Mouse (Mus musculus): Measurements from ENCODE around the gene Bbx.

Gene Bbx

DNA sequence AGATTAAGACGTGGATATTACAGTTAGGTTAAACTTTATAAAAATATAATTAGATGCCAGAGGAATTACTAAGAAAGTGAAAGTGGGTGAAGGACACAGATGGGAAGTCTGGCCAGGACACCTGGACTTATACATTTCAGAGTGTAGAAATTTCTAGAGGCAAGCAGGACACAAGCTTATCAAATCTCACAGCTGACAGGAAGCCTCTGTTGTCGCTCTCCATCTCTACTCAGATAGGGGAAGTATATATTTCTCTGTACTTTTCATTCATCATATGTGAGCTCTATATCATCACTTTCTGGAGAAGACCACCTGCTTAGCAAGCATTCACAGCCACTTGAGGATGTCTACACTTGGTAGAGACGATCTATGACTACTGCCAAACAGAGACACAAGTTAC lies 113.9 kb downstream of the Bbx start:
- DNase-seq (ENCODE audit: extremely low read depth, insufficient read length, low spot score), result no peak

DNA sequence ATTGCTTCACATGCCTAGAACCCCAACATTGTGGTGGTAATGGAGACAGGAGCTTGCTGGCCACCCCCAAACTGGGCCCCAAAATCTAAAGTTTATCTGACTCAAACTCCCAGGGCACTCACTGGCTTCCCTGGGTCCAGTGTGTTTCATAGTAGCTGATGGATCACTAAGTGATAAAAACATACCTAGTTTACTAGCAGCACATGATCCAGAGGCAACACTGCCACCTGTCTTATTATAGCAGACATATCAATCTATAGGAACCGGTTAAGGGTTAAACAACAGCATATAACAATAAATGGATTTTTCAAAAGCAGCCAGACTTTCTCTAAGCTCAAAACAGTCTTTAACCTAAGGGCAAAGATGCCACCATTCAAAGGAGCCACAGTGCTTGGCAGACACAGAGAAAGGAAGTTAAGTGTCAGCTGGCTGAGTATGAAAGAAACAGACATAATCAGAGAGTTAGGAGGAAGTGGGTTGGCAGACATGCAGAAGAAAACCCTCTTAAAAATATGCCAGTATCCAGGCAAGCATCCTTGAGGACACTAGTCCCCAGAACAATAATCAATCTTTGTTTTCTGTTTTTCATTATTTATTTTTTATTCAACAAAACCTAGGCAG lies 116.7 kb downstream of the Bbx start:
- DNase-seq (ENCODE audit: extremely low read depth, insufficient read length, low spot score), result no peak

DNA sequence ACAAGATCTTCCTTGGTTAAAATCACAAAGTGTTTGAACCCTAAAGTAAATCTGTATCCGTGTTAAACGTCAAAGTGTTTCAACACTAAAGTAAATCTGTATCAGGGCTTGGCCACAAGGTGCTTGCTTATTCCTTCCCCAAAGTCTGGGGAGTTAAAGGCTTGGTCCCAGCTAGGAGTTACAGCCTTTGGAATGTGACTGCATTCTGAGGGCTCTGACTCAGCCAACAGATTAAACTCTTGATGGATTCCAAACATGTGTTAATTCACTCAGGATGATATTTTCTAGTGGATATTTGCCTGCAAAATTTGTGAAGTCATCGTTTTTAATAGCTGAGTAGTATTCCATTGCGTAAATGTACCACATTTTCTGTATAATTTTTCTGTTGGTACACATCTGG lies 120.6 kb downstream of the Bbx start:
- peak; percentile 52 for DNase-seq (ENCODE audit: extremely low read depth, insufficient read length, low spot score)

- peak; percentile 86 for DNase-seq (ENCODE audit: extremely low read depth, insufficient read length, low spot score)
These were observed 122.7 kb downstream of the Bbx start for GRCm38 (mm10) chr16:50309411-50310042.

GRCm38 (mm10) chr16:50308256-50308655 lies 123.9 kb downstream of the Bbx start:
- DNase-seq (ENCODE audit: extremely low read depth, insufficient read length, low spot score), result no peak

GRCm38 (mm10) chr16:50307231-50307630 lies 125.0 kb downstream of the Bbx start:
- DNase-seq (ENCODE audit: extremely low read depth, insufficient read length, low spot score), result no peak

- no peak for DNase-seq (ENCODE audit: extremely low read depth, insufficient read length, low spot score)
These were observed 125.5 kb downstream of the Bbx start for GRCm38 (mm10) chr16:50306727-50307126.

DNA sequence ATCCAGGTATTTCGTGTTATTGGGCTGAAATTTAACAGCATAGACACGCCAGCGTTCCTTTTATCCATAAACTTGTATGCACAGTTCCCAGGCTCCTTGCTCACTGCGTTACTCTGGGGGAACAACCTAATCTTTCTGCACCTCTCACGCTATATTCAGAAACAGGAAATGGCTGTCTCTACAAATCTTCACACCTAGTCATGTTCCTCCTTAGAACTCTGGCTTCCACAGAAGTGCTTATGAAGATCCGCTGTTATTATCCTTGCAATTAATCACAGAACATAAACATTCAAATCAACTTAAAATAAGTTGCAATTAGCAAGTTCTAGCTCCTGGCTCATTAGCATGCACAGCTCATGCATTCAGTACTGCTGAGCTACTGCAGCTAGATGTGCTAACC lies 127.0 kb downstream of the Bbx start:
- DNase-seq (ENCODE audit: extremely low read depth, insufficient read length, low spot score), result no peak

DNA sequence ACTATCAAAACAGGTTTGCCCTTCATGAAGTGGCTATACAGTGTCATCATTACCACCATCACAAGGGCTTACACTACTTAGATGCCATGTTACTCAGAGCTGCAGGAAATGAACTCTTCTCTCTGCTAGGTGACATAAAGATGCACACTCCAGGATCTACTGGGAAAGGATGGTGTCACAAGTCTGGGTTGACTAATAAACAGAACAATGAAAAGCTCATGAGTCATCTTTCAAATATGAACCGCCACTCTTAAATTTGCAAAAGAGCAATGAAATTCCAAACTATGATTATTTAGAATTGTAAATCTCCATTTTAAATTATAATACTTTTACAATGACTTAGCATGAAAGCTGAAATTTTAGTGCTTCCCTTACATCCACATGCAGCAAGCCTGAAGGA lies 129.6 kb downstream of the Bbx start:
- peak; percentile 15 for DNase-seq (ENCODE audit: extremely low read depth, insufficient read length, low spot score)

- DNase-seq (ENCODE audit: extremely low read depth, insufficient read length, low spot score), result no peak
These were observed 133.3 kb downstream of the Bbx start for GRCm38 (mm10) chr16:50298743-50299443.

DNA sequence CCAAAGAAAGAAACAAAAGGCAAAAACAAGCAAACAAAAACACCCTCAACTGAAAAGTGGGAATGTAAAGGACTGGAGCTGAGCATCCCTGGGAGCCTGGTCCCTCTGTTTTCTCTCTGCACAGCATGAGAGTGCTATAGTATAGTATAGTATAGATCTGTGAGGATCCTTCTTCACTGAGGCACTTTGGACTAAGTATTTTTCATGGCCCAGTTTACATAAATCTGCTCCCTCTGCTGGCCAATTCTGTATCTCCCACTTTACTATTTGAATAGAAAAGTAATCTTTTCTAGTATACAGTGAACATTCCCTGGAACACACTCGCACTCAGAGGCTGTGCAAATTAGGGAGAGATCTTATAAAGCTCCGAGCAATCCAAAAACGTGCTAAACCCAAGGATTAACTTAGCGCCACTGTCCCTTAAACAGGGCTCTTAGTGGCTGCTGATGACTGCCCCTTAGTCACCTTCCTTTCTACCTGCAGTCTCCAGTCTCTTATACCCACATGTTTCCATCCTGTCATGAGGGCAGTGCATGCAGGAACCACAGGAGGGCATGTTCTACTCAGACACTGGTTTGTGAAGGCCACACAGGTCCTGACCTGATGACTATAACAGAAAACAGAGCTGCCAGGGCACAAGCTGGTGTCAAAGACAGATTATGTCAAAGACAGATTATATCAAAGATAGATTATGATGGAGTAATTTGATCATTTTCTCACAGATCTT lies 138.5 kb downstream of the Bbx start:
- DNase-seq (ENCODE audit: extremely low read depth, insufficient read length, low spot score), result no peak

- no peak for DNase-seq (ENCODE audit: extremely low read depth, insufficient read length, low spot score)
These were observed 139.4 kb downstream of the Bbx start for GRCm38 (mm10) chr16:50292834-50293233.

GRCm38 (mm10) chr16:50289764-50290163 lies 142.4 kb downstream of the Bbx start:
- no peak for DNase-seq (ENCODE audit: extremely low read depth, insufficient read length, low spot score)

GRCm38 (mm10) chr16:50272813-50273212 lies 159.4 kb downstream of the Bbx start:
- DNase-seq (ENCODE audit: extremely low read depth, insufficient read length, low spot score), result no peak

- no peak for DNase-seq (ENCODE audit: extremely low read depth, insufficient read length, low spot score)
These were observed 169.5 kb downstream of the Bbx start for GRCm38 (mm10) chr16:50262647-50263046.

DNA sequence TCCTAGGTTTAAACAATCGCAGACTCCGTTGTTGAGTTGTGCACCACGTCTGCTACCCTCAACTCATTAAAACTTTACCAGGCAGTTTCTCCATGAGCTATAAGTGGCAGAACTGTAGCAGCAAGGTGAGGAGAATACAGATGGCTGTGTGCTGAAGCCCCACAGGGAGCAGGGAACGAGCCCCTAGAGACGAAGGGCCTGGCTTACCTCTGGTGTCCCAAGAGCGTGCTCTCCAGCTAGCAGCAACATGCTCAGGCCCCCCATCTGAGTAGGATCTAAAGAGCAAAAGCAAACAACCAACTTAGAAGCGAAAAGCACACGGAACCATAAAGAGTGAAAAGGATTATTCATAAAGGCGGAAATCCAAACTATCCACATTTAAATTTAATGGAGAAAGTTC lies 170.0 kb downstream of the Bbx start:
- DNase-seq (ENCODE audit: extremely low read depth, insufficient read length, low spot score), result no peak

- DNase-seq (ENCODE audit: extremely low read depth, insufficient read length, low spot score), result no peak
These were observed 170.4 kb downstream of the Bbx start for GRCm38 (mm10) chr16:50261741-50262140.

DNA sequence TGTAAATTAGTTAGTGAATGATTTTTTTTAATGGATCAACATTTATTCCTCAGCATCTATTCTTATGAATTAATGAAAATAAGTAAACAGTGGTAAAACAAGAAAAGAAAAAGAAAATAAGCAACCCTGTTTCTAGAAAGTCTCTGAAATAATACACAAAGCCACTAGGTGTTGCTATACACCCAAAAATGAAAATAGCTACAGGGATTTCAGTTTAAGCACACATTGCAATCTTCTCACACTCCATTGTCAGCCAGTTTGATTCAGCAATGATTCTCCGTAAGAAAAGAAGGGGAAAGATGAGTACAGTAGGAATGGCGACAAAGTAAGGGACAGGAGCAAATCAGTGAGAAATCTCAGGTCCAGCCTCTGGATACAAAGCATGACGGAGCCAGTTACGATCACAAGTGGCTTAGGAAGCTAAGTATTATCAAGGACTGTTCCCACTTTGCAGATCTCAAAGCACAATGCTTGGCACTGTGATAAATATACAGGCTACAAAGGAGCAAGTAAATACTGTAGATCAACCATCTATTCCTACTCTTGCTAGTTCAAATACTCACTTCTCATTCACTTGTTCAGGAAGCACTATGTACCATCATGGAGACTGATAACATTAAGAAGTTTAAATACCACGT lies 177.5 kb downstream of the Bbx start:
- DNase-seq (ENCODE audit: extremely low read depth, insufficient read length, low spot score), result no peak

DNA sequence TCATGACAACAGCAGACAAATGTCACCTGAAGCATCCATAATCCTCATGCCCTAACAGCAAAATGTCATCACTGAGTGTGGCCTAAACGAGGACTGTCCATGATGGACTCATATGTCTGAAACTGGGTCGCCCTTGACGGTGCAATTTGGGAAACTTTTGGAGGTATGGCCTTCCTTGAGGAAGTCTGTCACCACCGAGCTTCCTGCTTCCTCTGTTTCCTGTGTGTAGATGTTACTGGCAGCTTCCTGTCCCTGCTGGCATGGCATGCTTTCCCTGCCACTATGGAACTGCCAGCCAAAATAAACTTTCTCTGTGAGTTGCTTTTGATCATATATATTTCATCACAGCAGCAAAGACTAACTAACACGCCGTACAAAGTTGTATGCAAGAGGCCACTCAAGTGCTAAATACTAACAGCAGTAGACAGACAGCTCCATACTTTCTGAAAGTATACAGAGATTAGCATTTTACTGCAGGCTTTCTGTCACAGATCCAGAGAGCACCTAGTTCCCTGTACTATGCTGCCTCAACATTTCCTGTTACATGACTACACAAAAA lies 180.7 kb downstream of the Bbx start:
- DNase-seq (ENCODE audit: extremely low read depth, insufficient read length, low spot score), result no peak

GRCm38 (mm10) chr16:50250469-50250868 lies 181.7 kb downstream of the Bbx start:
- no peak for DNase-seq (ENCODE audit: extremely low read depth, insufficient read length, low spot score)

DNA sequence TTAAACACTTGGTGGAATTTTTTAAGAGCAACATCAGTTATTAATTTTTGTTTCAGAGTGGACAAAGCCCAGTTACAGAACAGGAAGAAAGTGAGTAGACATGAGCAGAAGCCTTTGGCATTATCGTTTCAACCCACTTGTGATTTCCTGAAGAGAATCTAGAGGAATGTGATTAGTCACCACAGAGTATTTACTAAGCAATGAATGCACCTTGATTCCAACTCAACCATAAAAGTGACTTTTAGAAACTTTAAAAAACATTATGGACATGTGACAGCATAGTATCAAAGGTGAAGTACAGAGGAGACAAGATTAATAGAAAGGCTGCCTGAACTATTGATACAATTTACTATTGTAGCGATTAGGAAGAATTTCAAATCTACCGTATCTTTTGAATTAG lies 183.2 kb downstream of the Bbx start:
- no peak for DNase-seq (ENCODE audit: extremely low read depth, insufficient read length, low spot score)
